Mouse (Mus musculus): ENCODE data around the gene St5. TPM values are rescaled to one million over a fixed set of nuclear protein-coding genes. Genes with fewer than 3 reads are reported as not detected.

Gene St5
- polyA plus RNA-seq, 1 experiment: 44.8 TPM

GRCm38 (mm10) chr7:109566841-109567768, 136.3 kb downstream of the St5 start:
- Histone ChIP-seq H3K4me1 (ENCODE audit: control insufficient read depth, insufficient read depth, low read length) (peaks cover 8% of the 10 kb centered on the region), H3K4me3 (replicated peaks; ENCODE audit: insufficient read depth, low read depth, low read length) (no peak overlapping the region), H3K27ac (ENCODE audit: insufficient read depth, low read length) (no peak overlapping the region), H3K27me3 (ENCODE audit: control insufficient read depth, insufficient read depth, low read length) (no peaks in the 10 kb centered on the region)
- 59% methylated on average over 11 of the region's 11 CpGs for WGBS
- TF ChIP-seq CTCF (IDR thresholded peaks at IDR 0.05; ENCODE audit: borderline replicate concordance, insufficient read depth, low read depth, low read length): no peak
- TF ChIP-seq POLR2A (IDR thresholded peaks at IDR 0.05; ENCODE audit: borderline replicate concordance, insufficient read depth, low read length): no peak
- DNase-seq: no peak

DNA sequence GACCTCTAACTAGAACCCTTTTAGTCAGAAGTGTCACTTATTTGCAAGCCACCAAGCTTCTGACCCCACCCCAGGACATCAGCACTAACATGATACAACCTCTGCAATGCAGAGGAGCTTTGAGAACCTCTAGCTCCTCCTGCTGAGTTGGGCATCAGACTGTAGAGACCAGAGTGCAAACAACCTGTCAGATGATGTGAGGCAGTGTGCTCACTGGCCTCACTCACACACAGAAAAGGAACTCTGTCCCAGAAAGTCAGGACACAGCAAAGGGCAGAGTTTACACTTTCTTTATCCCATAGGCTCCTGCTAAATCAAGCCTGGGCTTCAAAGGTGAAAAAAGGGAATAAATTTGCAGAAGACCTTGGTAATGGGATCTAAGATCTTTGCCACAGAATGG, 137.1 kb downstream of the St5 start:
- TF ChIP-seq POLR2A (IDR thresholded peaks at IDR 0.05; ENCODE audit: borderline replicate concordance, insufficient read depth, low read length) (no peak), CTCF (IDR thresholded peaks at IDR 0.05; ENCODE audit: borderline replicate concordance, insufficient read depth, low read depth, low read length) (no peak)
- no peaks in the 10 kb centered on the region for H3K27me3 ChIP-seq (ENCODE audit: control insufficient read depth, insufficient read depth, low read length)
- peaks cover 14% of the 10 kb centered on the region for H3K4me1 ChIP-seq (ENCODE audit: control insufficient read depth, insufficient read depth, low read length)
- no peak for DNase-seq
- no peak overlapping the region for H3K27ac ChIP-seq (ENCODE audit: insufficient read depth, low read length)
- H3K4me3 ChIP-seq (replicated peaks; ENCODE audit: insufficient read depth, low read depth, low read length): no peak overlapping the region

GRCm38 (mm10) chr7:109563775-109564362, 139.5 kb downstream of the St5 start:
- no peaks in the 10 kb centered on the region for H3K27me3 ChIP-seq (ENCODE audit: control insufficient read depth, insufficient read depth, low read length)
- 78% methylated on average over 4 of the region's 4 CpGs for WGBS
- no peak overlapping the region for H3K27ac ChIP-seq (ENCODE audit: insufficient read depth, low read length)
- no peak overlapping the region for H3K4me3 ChIP-seq (replicated peaks; ENCODE audit: insufficient read depth, low read depth, low read length)
- TF ChIP-seq POLR2A (IDR thresholded peaks at IDR 0.05; ENCODE audit: borderline replicate concordance, insufficient read depth, low read length): no peak
- TF ChIP-seq CTCF (IDR thresholded peaks at IDR 0.05; ENCODE audit: borderline replicate concordance, insufficient read depth, low read depth, low read length): no peak
- DNase-seq: no peak
- peaks cover 18% of the 10 kb centered on the region for H3K4me1 ChIP-seq (ENCODE audit: control insufficient read depth, insufficient read depth, low read length)

DNA sequence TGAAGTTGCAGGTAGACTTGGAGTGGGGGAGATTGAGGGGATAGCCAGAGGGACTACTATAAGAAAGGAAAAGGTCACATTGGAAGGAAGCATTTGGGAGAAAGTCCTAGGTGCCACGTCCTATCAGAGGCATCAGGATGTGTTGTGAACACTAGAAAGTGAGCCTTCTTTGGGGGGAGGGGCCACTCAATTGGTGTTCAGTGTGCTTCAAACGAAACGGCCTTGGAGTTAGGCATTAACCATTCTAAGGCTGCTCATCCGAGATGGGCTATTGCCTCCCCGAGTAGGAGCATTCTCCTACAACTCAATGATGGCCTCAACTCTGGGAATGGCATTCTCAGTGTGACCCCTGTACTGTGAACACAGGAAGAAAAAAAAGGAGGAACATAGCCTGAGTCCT, 140.7 kb downstream of the St5 start:
- DNase-seq: no peak
- H3K27ac ChIP-seq (ENCODE audit: insufficient read depth, low read length): no peak overlapping the region
- TF ChIP-seq POLR2A (IDR thresholded peaks at IDR 0.05; ENCODE audit: borderline replicate concordance, insufficient read depth, low read length) (no peak), CTCF (IDR thresholded peaks at IDR 0.05; ENCODE audit: borderline replicate concordance, insufficient read depth, low read depth, low read length) (no peak)
- no peak overlapping the region for H3K4me3 ChIP-seq (replicated peaks; ENCODE audit: insufficient read depth, low read depth, low read length)
- H3K4me1 ChIP-seq (ENCODE audit: control insufficient read depth, insufficient read depth, low read length): peaks cover 18% of the 10 kb centered on the region
- WGBS: 71% methylated on average over 5 of the region's 5 CpGs
- H3K27me3 ChIP-seq (ENCODE audit: control insufficient read depth, insufficient read depth, low read length): no peaks in the 10 kb centered on the region

DNA sequence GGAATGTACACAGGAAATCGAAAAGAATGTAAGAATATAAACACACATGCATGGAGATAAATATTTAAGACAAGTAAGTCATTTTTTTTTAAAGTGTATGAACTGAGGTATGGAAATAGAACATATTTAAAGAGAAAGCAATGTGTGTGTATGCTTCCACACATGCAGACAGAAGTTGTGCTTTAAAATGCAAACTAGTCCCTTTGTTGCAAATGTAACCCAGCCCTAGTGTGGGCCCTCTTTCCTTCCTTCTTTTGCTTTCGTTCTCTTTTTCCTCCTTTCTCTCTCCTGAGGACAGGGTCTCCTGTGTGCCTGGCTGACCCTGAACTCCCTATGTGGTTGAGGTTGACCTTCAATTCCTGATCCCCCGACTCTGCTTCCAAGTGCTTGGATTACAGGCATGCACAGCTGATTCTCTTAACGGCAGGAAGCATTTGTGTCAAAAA, 141.2 kb downstream of the St5 start:
- H3K4me1 ChIP-seq (ENCODE audit: control insufficient read depth, insufficient read depth, low read length): peaks cover 18% of the 10 kb centered on the region
- DNase-seq: no peak
- TF ChIP-seq POLR2A (IDR thresholded peaks at IDR 0.05; ENCODE audit: borderline replicate concordance, insufficient read depth, low read length): no peak
- TF ChIP-seq CTCF (IDR thresholded peaks at IDR 0.05; ENCODE audit: borderline replicate concordance, insufficient read depth, low read depth, low read length): no peak
- H3K27me3 ChIP-seq (ENCODE audit: control insufficient read depth, insufficient read depth, low read length): no peaks in the 10 kb centered on the region
- H3K4me3 ChIP-seq (replicated peaks; ENCODE audit: insufficient read depth, low read depth, low read length): no peak overlapping the region
- 44% methylated on average over 4 of the region's 4 CpGs for WGBS
- H3K27ac ChIP-seq (ENCODE audit: insufficient read depth, low read length): no peak overlapping the region

DNA sequence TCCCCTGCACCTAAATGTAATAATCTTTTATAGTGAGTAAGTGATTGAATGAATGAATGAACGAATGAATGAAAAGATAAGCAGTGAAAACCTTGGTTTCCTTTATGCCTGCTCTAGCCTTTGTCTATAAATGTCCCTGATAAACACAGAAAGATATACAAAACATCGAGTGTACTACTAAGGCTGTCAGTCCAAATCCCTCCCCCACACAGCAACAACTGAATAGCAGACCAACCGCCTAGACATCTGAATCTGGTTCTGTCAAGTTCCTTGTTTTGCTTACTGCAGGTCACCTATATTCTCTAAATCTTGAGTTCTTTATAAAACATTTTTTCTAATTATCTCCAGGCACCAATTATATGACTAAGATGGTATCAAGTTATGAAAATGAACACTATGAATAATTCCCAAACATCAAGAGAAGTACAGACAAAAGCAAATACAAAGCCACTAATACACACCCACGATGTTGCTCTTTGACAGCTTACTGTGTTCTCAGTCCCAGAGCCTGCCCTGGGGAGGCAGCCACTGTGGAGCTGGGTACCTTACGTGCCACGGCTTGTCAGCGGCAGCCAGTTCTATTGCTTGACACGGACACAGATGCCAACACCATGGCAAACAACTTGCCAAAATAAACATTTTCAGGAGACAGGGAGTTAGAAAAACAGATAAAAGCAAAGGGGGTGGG, 141.8 kb downstream of the St5 start:
- TF ChIP-seq CTCF (IDR thresholded peaks at IDR 0.05; ENCODE audit: borderline replicate concordance, insufficient read depth, low read depth, low read length) (no peak), POLR2A (IDR thresholded peaks at IDR 0.05; ENCODE audit: borderline replicate concordance, insufficient read depth, low read length) (no peak)
- 40% methylated on average over 8 of the region's 8 CpGs for WGBS
- H3K27ac ChIP-seq (ENCODE audit: insufficient read depth, low read length): no peak overlapping the region

GRCm38 (mm10) chr7:109559536-109559935, 143.9 kb downstream of the St5 start:
- H3K4me1 ChIP-seq (ENCODE audit: control insufficient read depth, insufficient read depth, low read length): peaks cover 15% of the 10 kb centered on the region
- TF ChIP-seq POLR2A (IDR thresholded peaks at IDR 0.05; ENCODE audit: borderline replicate concordance, insufficient read depth, low read length): no peak
- TF ChIP-seq CTCF (IDR thresholded peaks at IDR 0.05; ENCODE audit: borderline replicate concordance, insufficient read depth, low read depth, low read length): no peak
- no peak overlapping the region; the same call in 1 of the 2 replicates for H3K27ac ChIP-seq (ENCODE audit: insufficient read depth, low read length)
- WGBS: 16% methylated on average over 6 of the region's 6 CpGs
- no peak overlapping the region for H3K4me3 ChIP-seq (replicated peaks; ENCODE audit: insufficient read depth, low read depth, low read length)
- no peaks in the 10 kb centered on the region for H3K27me3 ChIP-seq (ENCODE audit: control insufficient read depth, insufficient read depth, low read length)
- peak; percentile 42 to 70 for DNase-seq

More for the DNA sequence above, 141.8 kb downstream of the St5 start:
- peaks cover 15% of the 10 kb centered on the region for H3K4me1 ChIP-seq (ENCODE audit: control insufficient read depth, insufficient read depth, low read length)
- no peaks in the 10 kb centered on the region for H3K27me3 ChIP-seq (ENCODE audit: control insufficient read depth, insufficient read depth, low read length)
- H3K4me3 ChIP-seq (replicated peaks; ENCODE audit: insufficient read depth, low read depth, low read length): no peak overlapping the region
- no peak for DNase-seq

All from cerebellum, adult 2 months (tissue).